Mouse (Mus musculus) hindbrain, embryonic 14.5 days (tissue): ENCODE data around the gene Disp1. TPM values are rescaled to one million over a fixed set of nuclear protein-coding genes. Genes with fewer than 3 reads are reported as not detected.

Source experiments
- ATAC-seq: fragments of 200-750 bp; cut with Nextera tagmentation; 2 replicates; pipeline ENCODE4 v1.8.0; 2017; ENCODE audit warnings: moderate number of reproducible peaks, mild to moderate bottlenecking, moderate TSS enrichment, moderate library complexity; ENCODE audit not compliant: low FRiP score
- DNase-seq: peaks from one replicate; pipeline ENCODE4 v3.0.0-alpha.2; 2015; ENCODE audit warnings: low spot score
- H3K27ac ChIP-seq: fragments of 300-500 bp; sonication (generic); 2 replicates; pipeline ENCODE4 v1.5.1; 2014; ENCODE audit warnings: mild to moderate bottlenecking, moderate library complexity
- H3K27me3 ChIP-seq: fragments of 300-500 bp; sonication (generic); 2 replicates; pipeline ENCODE4 v1.6.1; 2014; ENCODE audit warnings: mild to moderate bottlenecking, low read length, mixed read lengths; ENCODE audit not compliant: control insufficient read depth, insufficient read depth
- H3K36me3 ChIP-seq: fragments of 300-500 bp; sonication (generic); replicated peaks from 2 replicates; pipeline ENCODE4 v1.6.1; 2014; ENCODE audit not compliant: control insufficient read depth, insufficient read depth
- H3K4me1 ChIP-seq: fragments of 300-500 bp; sonication (generic); replicated peaks from 2 replicates; pipeline ENCODE4 v1.6.1; 2014; ENCODE audit warnings: antibody characterized with exemption, low read length, mixed read lengths; ENCODE audit not compliant: control insufficient read depth, insufficient read depth
- H3K4me2 ChIP-seq: fragments of 300-500 bp; sonication (generic); replicated peaks from 2 replicates; pipeline ENCODE4 v1.6.1; 2014; ENCODE audit warnings: mild to moderate bottlenecking, moderate library complexity
- H3K4me3 ChIP-seq: fragments of 300-500 bp; sonication (generic); replicated peaks from 2 replicates; pipeline ENCODE4 v1.5.1; 2014; ENCODE audit warnings: mild to moderate bottlenecking, low read length
- H3K9ac ChIP-seq: fragments of 300-500 bp; sonication (generic); 2 replicates; pipeline ENCODE4 v1.6.1; 2014
- H3K9me3 ChIP-seq: fragments of 300-500 bp; sonication (generic); 2 replicates; pipeline ENCODE4 v1.6.1; 2016; ENCODE audit warnings: low read length; ENCODE audit not compliant: control insufficient read depth
- WGBS: fragments of 180-500 bp; shearing (Covaris S2); extraction: QIAGEN DNeasy Blood & Tissue Kit; methylation state at CpG from one replicate; pipeline ENCODE4 v1.1.7; 2014; 5-methylcytosine and 5-hydroxymethylcytosine counted together
- polyA plus RNA-seq: library from polyadenylated mRNA; unstranded; fragments of >200 nt; fragmentation: Nextera tagmentation; extraction: Ambion mirVana; gene quantifications from 2 replicates; pipeline ENCODE4 v1.2.1, GENCODE M21; 2014

Disp1 gene
- polyA plus RNA-seq, 1 experiment from 2014 or later: 9.4 TPM

GRCm38 (mm10) chr1:183127246-183127645 is 94.1 kb downstream of the Disp1 start:
- ATAC-seq: no peak
- H3K9ac ChIP-seq: no peak overlapping the region
- H3K4me2 ChIP-seq: no peak overlapping the region
- peaks cover 6% of the 10 kb centered on the region; the same call in 1 of the 2 replicates for H3K4me1 ChIP-seq
- H3K27me3 ChIP-seq: no peaks in the 10 kb centered on the region
- 87% methylated on average over 4 of the region's 4 CpGs for WGBS
- no peak overlapping the region for H3K27ac ChIP-seq
- no peaks in the 10 kb centered on the region for H3K9me3 ChIP-seq
- no peak overlapping the region for H3K4me3 ChIP-seq
- H3K36me3 ChIP-seq: no peaks in the 10 kb centered on the region
- no peak for DNase-seq

GRCm38 (mm10) chr1:183123725-183124124 is 97.6 kb downstream of the Disp1 start:
- peaks cover 7% of the 10 kb centered on the region for H3K4me1 ChIP-seq
- H3K4me3 ChIP-seq: no peak overlapping the region
- H3K9ac ChIP-seq: no peak overlapping the region
- no peaks in the 10 kb centered on the region for H3K27me3 ChIP-seq
- 51% methylated on average over 3 of the region's 3 CpGs for WGBS
- H3K9me3 ChIP-seq: no peaks in the 10 kb centered on the region
- DNase-seq (no peak), ATAC-seq (no peak)
- no peak overlapping the region for H3K4me2 ChIP-seq
- H3K27ac ChIP-seq: no peak overlapping the region
- no peaks in the 10 kb centered on the region for H3K36me3 ChIP-seq

GRCm38 (mm10) chr1:183120341-183120923 is 100.9 kb downstream of the Disp1 start:
- Histone ChIP-seq H3K9me3 (no peaks in the 10 kb centered on the region), H3K36me3 (no peaks in the 10 kb centered on the region), H3K4me2 (no peak overlapping the region), H3K27ac (no peak overlapping the region), H3K27me3 (no peaks in the 10 kb centered on the region), H3K4me1 (peaks cover 23% of the 10 kb centered on the region), H3K9ac (no peak overlapping the region), H3K4me3 (no peak overlapping the region)
- ATAC-seq (no peak), DNase-seq (no peak)
- WGBS: 82% methylated on average over 12 of the region's 12 CpGs

DNA sequence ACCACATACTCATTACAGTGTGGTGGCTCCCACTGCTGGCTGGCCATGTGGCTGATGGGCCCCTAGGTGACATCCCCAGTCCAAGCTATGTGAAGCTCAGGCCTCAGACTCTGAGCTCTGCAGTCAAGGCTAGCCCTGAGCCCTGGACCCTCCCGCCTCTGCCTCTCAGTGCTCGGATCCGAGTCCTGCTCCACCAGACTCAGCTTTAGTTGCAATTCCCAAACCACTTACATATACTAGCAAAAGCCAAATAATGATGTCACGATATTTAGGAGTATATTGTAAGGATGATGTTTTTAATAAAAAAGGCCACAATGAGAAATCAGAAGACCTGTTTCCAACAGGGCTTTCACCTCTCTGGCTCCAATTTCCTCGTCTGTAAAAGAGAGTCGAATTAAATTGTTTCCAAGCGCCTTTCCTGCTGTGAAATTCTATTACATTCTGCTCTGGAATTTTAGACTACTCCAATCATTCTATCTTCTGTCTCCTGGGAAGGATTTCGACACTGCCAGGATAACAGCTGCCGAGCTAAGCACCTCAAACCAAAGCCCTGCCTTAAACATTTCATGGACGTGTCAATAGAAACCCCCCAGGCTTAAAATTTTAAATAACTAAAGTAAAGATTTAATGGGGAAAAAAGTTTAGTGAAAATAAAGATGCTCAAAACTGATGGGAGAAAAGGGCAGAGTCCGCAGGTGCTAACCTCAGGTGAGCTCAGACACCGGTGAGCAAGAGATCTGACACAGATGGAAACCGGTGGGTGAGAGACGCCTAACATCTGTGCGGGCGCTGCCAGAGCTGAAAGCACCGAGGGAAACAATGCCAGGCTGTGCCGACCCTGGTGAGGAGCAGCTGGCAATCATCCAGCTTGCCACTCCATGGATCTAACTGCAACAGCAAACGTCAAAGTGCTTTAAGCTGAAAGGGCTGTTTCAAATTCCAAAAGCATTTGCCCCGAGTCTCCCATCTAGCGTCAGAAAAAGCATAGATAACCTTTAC is 103.2 kb downstream of the Disp1 start:
- no peak overlapping the region for H3K9ac ChIP-seq
- peaks cover 30% of the 10 kb centered on the region for H3K4me1 ChIP-seq
- H3K27me3 ChIP-seq: no peaks in the 10 kb centered on the region
- DNase-seq: peak; percentile 62
- H3K9me3 ChIP-seq: no peaks in the 10 kb centered on the region
- 48% methylated on average over 21 of the region's 21 CpGs for WGBS
- no peak overlapping the region for H3K4me2 ChIP-seq
- H3K4me3 ChIP-seq: no peak overlapping the region
- H3K36me3 ChIP-seq: no peaks in the 10 kb centered on the region
- ATAC-seq: no peak; the same call in 1 of the 2 replicates
- peak overlapping the region; percentile 73 for H3K27ac ChIP-seq

DNA sequence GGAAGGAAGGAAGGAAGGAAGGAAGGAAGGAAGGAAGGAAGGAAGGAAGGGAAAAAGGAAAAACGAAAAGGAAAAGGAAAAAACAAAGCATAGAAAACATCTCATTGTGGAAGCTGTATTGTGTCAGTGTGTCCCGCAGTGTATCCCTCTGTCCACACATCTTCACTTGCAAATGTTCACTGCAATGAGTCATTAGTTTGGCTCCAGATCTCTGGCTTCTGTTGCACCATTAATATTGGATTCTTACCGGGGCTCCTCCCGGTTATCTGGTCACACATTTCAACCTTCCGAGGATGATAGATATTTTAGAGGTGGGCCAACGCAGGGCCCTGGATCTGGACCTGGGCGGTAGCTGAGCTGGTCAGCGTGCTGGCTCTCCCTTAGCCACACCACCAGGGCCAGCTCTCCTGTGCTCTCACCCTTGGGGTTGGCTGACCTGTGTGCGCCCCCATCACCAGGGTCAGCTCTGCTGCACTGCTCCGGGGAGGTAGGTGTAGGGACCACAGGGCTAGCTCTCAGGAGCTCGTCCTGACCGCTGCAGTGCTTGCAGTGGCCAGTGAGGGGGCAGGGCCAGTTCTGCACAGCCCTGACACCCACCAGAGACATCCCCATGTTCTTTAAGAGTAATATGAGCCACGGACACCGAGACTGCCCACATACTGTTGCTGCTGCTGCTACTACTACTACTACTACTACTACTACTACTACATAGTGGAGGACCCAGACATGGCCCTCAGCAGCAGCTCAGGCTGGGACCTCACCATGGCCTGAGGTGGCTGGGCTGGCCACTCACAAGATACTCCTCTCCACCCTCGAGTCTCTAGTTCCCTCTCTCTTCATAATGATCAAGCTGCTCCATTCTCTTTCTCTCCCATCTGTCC is 104.1 kb downstream of the Disp1 start:
- Histone ChIP-seq H3K9ac (no peak overlapping the region), H3K27me3 (no peaks in the 10 kb centered on the region), H3K4me2 (no peak overlapping the region), H3K4me3 (no peak overlapping the region), H3K36me3 (no peaks in the 10 kb centered on the region), H3K27ac (peak overlapping the region; percentile 73), H3K4me1 (peaks cover 30% of the 10 kb centered on the region), H3K9me3 (no peaks in the 10 kb centered on the region)
- no peak for ATAC-seq
- no peak for DNase-seq
- 86% methylated on average over 15 of the region's 15 CpGs for WGBS

DNA sequence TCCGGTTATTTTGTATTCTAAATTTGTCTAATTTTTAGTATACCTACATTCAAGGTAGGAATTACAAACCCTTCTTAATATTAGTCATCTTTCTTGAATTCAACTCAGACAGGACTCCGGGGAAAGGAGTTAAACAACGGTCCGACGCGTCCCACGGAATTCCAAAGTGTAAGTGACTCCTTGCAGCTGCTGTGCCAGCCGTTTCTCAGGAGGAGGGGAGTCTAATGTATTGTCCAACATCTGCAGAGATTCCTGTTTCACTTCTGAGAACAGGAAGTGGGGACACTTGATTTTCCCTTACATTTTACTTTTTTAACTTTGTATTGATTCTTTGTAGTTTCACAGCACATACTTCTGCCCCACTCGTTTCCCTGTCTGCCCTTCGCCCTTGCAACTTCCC is 104.9 kb downstream of the Disp1 start:
- DNase-seq (no peak), ATAC-seq (no peak)
- Histone ChIP-seq H3K9me3 (no peaks in the 10 kb centered on the region), H3K27me3 (no peaks in the 10 kb centered on the region), H3K36me3 (no peaks in the 10 kb centered on the region), H3K4me3 (no peak overlapping the region), H3K9ac (no peak overlapping the region), H3K4me2 (no peak overlapping the region), H3K4me1 (peaks cover 30% of the 10 kb centered on the region), H3K27ac (no peak overlapping the region)
- WGBS: 76% methylated on average over 10 of the region's 10 CpGs

GRCm38 (mm10) chr1:183115076-183115475 is 106.2 kb downstream of the Disp1 start:
- no peaks in the 10 kb centered on the region for H3K9me3 ChIP-seq
- DNase-seq (no peak), ATAC-seq (no peak)
- peaks cover 26% of the 10 kb centered on the region for H3K4me1 ChIP-seq
- H3K27ac ChIP-seq: no peak overlapping the region
- H3K4me3 ChIP-seq: no peak overlapping the region
- H3K9ac ChIP-seq: no peak overlapping the region
- H3K36me3 ChIP-seq: no peaks in the 10 kb centered on the region
- no peaks in the 10 kb centered on the region for H3K27me3 ChIP-seq
- H3K4me2 ChIP-seq: no peak overlapping the region
- 87% methylated on average over 7 of the region's 7 CpGs for WGBS

- no peak for ATAC-seq
- DNase-seq: no peak
- Histone ChIP-seq H3K9ac (no peak overlapping the region), H3K27me3 (no peaks in the 10 kb centered on the region), H3K36me3 (no peaks in the 10 kb centered on the region), H3K4me1 (peaks cover 26% of the 10 kb centered on the region), H3K27ac (no peak overlapping the region), H3K9me3 (no peaks in the 10 kb centered on the region), H3K4me2 (no peak overlapping the region), H3K4me3 (no peak overlapping the region)
- 55% methylated on average over 6 of the region's 6 CpGs for WGBS
Observed at GRCm38 (mm10) chr1:183114554-183114953, 106.8 kb downstream of the Disp1 start.

DNA sequence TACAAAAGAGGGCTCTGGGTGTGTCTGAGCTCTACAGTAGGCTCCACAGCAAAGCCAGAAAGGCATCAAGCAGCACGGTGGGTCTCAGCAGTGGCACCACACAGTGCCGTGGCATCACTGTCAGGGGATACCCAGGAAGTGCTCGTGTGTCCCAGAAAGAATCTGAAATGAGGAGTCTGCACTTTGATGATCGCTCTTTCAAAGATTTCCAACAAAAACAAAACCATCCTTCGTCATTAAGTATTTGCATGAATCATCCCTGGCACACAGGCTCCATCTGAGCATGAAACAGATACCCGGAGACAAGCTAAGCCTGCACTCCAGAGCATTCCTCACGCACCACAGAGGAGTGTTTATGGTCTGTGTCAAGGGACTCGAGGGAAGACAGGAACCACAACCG is 107.8 kb downstream of the Disp1 start:
- ATAC-seq: no peak

More for the DNA sequence above, 107.8 kb downstream of the Disp1 start:
- H3K4me3 ChIP-seq: no peak overlapping the region
- H3K9me3 ChIP-seq: no peaks in the 10 kb centered on the region
- no peak overlapping the region for H3K9ac ChIP-seq
- no peak for DNase-seq
- WGBS: 66% methylated on average over 9 of the region's 9 CpGs
- no peaks in the 10 kb centered on the region for H3K27me3 ChIP-seq
- no peak overlapping the region for H3K27ac ChIP-seq
- peaks cover 22% of the 10 kb centered on the region for H3K4me1 ChIP-seq
- H3K36me3 ChIP-seq: no peaks in the 10 kb centered on the region
- no peak overlapping the region for H3K4me2 ChIP-seq
